Mouse (Mus musculus) left cerebral cortex, postnatal 10 days (tissue): ENCODE measurements around the gene Extl2. TPM values are rescaled to one million over a fixed set of nuclear protein-coding genes. Genes with fewer than 3 reads are reported as not detected.
A peak's percentile ranks its signal among the peaks of the same experiment; 100 is the strongest.

Experiments
- DNase-seq, 2 experiments: peaks; one replicate each; pipeline ENCODE4 v3.0.0; 2021 to 2022; ENCODE audit warnings: low spot score in 2 of 2, mixed read lengths in 1 of 2; ENCODE audit errors: extremely low spot score in 1 of 2
- intact Hi-C: fragments of 180-260 bp; cut with DNase I; formaldehyde crosslinking; loops from one replicate; pipeline ENCODE4 v1.15.1; 2025
- total RNA-seq, 2 experiments: library from RNA; stranded (reverse); gene quantifications; 2 replicates each; pipeline ENCODE4 v1.2.3; 2021

Gene Extl2
- total RNA-seq, result 10 to 100 TPM; 62.4 to 67.1 TPM

DNA sequence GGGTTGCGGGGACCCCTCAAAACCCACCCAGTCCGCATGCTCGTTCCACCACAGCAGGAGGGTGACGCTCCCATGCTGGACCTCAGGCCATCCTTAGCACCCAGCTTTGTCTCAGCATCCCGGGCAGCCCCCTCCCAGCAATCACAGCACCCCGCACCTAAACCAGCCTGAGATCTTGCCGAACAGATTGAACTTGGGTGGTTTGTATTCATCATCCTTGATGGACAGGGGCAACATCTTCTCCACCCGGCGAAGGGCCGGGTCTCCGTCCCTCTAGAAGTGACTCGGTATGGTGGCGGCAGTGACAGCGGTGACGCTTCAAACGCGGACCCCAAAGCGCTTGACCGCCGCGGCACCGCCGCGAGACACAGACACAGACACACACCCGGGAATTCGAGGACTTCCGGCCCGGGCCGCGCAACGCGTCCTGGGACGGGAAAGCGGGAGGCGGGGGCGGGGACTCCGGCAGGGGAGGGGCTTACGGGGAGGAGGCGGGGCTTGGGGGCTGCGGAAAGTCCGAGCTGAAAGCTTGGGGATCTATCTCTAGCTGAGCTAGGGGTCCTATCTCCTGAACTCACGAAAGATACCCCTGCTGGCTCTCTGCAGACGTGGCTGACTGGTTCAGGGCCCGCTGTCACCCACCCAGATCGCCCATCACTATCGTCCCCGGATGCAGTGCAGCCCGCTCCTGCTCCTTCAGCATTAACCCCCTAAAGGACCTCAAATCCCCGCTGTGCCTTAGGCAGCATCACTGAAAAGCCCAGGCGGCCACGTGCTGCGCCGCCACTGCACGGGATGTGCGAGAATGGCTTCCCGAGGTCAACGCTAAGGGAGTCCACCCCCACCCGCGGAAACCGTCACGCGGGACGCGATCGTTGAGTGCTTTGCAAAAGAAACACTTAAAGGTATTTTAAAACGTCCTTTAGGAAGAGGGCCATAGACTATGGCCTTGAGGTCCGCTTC lies at the start of gene Extl2, which contains the start of gene Slc30a7:
Gene Extl2 (plus strand): TSS at position 485 of the 963 bp plus-strand sequence.
Gene Slc30a7 (minus strand): TSS at position 429 of the 963 bp plus-strand sequence.
- peak; percentile 80 to 90 for DNase-seq
- intact Hi-C loops, result no loop called here

DNA sequence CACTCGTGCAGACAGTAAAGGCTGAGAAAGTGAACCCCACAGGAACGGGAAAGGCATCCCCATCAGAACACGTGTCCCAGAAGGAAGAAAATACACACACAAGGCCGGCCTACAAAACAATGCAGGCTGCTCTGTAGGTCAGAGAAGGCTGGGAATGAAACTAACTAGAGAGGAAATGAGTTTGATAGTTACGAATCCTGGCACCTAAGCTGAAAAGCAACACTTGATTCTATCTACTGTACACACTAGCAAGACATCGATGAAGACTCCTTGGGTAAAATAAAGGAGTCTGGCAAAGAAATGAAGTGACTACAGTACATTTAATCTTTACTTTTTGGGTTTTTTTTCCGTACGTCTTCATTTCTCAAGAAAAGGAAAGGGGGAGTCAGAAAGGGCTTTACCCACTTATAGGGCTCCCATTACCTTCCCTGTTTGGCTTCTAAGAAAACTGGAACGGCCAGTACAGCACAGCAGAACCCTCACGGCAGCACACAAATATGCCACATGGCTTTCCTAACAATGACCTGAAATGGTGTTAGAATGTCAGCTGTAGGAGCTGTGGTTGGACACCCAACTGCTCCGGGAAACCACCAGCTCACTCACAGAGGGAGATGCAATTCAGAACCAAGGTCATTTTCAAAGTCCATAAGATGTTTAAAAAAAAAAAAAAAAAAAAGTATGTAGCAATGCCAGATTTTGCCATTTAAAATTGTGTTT lies 45.8 kb upstream of the Extl2 start:
- intact Hi-C loops, result no loop called here
- no peak for DNase-seq

DNA sequence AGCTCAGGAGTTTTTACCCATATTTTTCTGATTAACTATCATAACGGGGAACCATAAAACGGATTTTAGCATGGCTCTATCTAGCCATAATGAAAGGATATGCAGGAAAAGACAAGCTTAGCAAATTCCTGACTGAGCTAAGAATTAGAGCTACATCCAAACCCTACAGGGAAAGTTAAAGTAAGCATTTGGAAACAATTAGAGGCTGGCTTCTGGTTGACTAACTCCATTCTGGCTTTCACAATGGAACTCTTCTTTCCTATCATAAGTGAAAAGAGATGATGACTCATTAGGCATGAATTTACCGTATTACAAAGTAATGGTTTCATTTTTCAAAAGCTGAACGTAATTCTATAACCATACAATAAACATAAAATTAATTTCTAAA lies 45.2 kb upstream of the Extl2 start:
- intact Hi-C loops, result no loop called here
- DNase-seq, result no peak

DNA sequence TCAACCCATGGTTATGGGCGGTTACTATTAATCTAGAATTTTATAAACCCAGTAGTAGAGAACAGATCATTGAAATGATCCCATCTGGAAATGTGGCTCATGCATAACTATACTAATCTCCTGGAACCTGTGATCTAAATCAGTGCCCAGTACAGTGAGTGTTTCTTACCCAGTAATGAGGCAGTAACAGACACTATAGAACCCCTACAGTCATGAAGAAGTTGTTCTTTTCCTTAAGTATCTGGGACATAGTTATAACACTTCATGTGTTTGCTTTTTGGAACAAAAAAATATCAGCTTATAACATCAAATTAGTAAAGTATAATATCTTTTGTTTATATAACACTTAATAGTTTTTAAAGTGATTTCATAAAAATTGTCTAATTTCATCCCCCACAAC lies 43.7 kb upstream of the Extl2 start:
- no peak for DNase-seq
- intact Hi-C loops, result no loop called here

DNA sequence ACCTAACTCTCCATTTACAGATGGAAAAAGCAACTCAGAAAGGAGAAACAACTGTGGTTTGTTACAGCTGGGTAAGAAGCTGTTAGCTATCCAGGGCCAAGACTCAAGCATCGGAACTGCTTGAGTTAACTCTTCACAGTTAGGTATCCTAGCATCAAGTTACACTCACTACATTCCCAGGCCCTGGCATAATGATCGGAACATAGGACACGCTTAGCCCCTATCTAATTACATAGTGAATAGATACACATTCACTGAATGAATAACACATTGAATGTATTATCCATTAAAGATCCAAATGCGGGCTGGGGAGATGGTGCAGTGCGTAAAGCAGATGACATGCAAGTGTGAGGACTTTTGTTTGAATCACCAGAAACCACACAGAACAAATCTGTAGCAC lies 43.2 kb upstream of the Extl2 start:
- no peak for DNase-seq
- intact Hi-C loops, result no loop called here

DNA sequence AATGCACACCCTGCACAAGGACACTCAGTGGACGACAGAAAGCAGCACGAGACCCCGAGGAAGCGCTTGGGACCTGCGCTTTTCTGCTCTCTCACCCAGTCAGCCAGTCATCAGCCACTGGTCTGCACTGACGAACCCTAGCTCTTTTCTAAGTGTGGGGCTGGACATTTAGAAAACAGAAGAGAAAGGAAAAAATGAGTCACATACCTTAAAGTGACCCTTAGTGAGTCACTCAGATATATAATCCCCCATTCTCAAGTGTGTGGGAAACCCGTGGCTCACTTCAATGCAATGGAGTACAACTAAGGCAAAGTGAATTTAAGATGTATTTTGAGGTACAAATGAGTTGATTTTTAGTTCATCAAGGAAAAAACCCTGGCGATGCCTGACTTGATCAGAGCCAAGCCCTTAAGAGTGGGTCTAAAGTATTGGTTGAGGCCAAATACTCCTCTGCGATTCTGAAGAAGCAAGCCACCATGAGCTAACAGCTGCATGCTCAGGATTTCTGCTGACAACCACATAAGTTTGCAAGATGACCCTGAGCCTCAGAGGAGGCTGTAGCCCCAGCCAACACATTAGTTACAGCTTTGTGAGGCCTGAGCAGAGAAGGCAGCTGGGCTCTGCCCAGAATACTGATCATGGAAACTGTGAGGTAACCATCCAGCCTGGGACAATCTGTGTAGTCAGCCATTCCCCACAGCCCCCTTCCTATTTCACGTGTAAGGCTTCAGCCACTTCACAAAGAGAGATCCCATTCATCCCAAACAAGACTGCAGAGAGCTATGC lies 38.3 kb upstream of the Extl2 start:
- intact Hi-C loops, result no loop called here
- DNase-seq, result peak; percentile 26 to 30

DNA sequence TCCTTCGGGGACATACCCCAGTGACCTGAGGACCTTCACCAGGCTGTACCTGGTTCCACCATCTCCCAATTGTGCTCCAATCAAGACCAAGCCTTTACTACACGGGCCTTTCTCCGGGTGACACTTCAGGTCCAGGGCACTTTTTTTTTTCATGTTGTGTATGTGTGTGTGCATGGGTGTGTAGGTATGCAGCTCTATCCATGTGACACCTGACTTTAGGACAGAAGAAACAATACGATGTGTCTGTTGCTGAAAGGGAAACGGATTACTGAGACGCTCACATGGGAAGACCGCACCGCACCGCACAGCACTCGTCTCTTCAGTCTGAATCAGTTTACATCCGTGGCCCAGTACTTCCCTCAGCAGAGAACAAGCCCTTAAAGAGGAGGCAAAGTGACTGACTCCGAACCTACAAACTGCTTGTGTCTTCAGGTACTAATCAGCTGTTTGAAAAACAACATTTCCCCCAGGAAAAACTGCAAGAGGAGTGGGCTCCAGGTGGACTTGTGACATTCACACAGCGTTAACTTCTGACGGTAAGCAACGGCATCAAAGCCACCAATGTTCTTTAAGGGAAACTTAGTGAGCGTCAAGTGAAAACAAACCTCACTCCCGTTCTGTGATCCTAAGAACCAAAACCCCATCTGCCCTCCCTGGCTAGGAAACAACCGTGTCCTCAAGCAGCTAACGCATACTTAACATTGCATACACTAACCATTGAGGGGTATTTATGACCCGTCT lies 36.0 kb upstream of the Extl2 start:
- DNase-seq, result no peak
- intact Hi-C loops, result no loop called here

DNA sequence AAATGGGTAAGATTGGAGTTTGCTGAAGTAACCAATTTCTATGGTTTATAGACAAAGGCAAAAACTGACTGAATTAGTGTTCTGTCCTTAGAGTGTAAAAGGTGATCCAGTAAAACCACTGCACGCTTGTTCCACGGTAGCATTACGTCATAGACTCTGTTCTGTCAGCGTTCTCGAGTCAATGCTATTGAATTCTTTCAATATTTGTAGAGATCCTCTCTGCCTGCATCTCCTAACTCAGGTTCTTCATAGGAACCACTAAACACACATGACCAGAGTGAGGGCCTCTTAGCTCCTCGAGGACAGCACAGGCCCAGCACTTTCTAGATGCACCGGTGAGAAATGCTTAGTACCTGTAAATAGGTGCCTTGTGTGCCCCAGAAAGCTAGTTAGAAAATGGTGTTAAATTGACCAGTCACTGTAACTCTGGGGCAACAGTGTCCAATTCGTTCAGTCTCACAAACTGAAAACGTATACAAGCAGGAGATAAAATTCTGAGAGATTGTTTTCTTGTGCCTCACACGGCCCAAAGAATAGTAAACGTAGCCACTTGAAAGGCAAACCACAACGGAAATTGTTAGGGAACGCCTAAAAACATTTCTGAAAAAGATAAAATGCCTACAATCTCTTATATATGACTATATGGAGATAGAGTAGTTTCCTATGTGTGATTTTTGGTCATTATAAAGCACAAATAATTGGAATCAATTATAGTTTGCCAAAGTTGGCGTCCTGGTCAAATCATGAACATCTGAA lies 35.2 kb upstream of the Extl2 start:
- no peak for DNase-seq
- intact Hi-C loops, result no loop called here

DNA sequence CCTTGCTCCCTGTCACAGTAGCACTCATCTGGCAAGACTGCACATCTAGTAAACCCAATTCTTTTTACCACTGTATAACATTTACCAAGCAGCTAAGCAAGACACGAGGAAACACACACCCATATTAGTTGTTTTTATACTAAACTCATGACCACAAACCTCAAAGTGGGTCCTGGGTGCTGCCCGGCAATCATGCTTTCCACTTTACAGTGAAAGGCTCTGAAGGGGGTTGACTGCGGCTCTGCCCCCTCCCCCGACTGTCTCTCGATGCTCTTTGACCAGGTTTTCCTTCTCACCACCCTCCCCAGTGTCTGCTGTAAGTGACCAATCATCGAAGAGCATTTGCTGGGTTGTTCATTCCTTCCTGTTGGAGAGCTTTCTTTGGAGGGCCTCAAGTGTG lies 33.0 kb upstream of the Extl2 start:
- DNase-seq, result no peak
- intact Hi-C loops, result no loop called here

DNA sequence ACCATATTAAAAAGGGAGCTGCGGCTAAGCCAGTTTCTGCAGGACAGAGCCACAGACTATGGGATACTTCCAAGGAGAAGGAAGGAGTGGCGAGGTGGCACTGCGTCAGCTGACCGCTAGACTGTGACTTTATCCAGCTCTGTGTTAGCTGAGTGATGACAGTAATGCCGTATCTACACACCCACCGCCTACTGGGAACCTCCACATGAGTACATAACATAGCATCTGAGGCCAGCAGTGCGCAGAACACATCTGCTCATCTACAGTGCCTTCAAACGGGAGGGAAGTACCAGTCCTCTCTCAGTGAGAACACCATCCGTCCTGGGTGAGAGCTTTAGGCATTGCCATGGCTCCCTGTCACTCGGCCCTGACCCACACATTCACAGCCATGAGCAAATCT lies 32.3 kb upstream of the Extl2 start:
- intact Hi-C loops, result no loop called here

DNA sequence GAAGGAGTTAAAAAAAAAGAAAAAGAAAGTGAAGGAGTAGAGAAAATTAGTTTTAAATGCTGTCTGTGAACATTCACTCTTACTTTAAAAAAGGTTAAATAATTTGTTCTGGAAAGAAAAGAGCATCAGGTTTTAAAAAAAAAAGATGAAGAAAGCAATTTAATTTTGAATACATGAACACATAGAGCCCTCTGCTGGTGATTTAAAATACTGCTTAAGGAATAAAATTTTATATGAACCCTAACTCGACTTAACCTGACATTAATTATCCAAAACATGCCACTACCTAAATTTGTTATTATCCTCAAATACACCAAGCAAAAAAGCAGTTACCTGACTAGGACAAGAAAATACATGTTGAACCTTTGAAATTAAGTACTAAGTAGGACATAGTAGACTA lies 28.3 kb upstream of the Extl2 start:
- intact Hi-C loops, result loop anchor here (2.0 kb wide), 1 partner anchor 318 kb away; no protein-coding TSS in a partner anchor
- no peak for DNase-seq

More for the DNA sequence above, 32.3 kb upstream of the Extl2 start:
- DNase-seq, result no peak

DNA sequence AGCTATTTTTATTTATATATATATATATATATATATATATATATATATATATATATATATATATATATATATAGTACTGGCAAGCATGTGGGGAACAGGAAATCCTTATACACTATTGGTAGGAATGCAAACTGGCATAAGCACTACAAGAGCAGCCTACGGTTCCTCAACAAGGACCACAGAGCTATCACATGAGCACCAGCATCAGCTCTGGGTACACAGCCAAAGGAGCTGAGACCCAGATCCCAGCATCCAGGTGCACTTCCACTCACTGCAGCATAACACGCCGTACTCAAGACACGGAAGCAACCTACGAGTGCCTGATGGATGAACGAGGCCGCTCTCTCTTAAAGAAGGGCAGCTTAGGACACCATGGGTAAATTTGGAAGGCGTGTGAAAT lies 24.0 kb upstream of the Extl2 start:
- no peak for DNase-seq
- intact Hi-C loops, result no loop called here

DNA sequence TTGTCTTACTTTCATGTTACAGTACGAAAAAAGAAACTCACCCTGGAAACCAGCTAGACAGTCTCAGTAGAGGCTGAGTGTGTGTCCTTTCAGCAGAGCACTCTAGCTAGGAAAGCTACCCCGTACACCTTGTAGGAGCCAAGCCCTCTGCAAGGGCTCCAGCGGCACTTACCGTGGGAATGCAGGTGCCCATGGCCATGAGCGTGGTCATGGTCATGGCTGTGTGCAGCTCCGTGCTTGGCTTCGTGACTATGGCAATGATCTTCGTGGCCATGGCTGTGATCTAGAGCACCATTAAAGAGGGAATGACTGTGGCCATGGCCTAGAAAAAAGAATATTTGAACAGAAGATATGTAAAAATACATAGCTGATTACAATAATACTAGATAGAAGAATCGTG lies 22.6 kb upstream of the Extl2 start:
- intact Hi-C loops, result no loop called here
- DNase-seq, result no peak

DNA sequence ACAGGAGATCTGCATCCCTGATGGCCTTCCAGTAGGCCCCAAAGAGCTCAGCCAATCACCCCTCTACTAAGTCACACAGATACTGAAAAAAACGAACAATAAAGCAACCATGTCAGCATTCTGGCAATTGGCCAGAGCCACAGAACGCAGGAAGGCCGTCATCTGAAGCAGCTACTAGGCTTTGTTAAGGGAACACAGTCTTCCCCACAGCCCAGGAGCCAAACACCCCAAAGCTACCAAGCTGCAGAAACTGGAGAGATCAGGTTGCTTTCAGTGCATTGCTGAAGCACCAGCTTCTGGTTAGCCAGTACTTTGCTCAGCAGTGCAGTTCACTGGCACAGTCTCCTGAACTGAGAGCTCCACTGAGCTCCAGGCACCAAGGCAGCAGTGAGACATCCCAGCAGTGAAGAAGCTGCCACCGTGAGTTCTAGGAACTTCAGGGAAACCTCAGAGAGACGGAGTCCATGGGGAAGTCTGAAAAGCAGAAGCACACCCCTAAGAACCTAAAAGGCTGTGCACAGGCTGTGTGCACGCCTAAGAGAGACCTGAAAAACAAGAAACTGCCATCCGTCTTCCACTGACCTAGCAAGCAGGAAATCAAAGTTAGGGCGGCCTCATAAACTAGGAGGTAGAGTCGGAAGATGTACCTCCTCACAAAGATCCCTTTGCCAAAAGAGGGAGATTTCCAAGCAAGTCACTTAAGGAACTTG lies 21.9 kb upstream of the Extl2 start:
- intact Hi-C loops, result no loop called here
- peak in 1 of 2 experiments; percentile 33 for DNase-seq

DNA sequence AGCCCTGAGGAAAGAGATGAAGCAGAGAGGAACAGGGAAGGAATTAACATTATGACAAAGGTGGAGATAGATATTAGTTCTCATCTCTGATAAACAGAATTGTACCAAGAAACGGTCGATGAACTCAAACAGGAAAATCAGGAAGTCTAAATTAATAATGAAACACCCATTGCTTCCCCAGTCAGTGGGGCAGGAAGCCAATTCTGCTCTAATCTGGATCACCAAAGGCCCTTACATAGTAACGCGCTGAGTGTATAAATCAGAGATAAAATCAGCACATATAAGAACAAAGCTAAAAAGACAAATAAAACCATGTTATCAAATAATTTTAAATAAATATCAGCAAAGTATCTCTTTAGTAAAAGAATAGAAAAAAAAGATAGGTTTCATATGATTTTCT lies 15.2 kb upstream of the Extl2 start:
- intact Hi-C loops, result no loop called here
- no peak for DNase-seq

DNA sequence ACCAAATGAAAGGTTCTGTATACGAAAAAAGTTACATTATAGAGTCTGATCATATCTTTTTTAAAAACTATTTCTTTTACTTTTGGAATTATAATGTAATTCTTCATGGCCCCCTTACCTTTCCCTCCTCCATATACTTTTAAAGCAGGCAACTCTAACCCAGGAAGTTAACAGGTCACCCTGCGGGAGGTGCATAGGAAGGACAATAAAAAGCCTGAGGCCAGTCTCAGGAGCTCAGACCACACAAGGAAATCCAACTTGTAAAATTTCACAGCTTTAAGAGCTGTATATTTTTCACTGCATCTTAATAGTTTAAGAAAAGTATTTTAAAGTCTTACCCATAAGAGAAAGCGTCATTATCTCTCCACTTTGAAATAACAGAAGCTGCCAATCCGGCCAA lies 14.7 kb upstream of the Extl2 start:
- intact Hi-C loops, result no loop called here
- DNase-seq, result no peak

DNA sequence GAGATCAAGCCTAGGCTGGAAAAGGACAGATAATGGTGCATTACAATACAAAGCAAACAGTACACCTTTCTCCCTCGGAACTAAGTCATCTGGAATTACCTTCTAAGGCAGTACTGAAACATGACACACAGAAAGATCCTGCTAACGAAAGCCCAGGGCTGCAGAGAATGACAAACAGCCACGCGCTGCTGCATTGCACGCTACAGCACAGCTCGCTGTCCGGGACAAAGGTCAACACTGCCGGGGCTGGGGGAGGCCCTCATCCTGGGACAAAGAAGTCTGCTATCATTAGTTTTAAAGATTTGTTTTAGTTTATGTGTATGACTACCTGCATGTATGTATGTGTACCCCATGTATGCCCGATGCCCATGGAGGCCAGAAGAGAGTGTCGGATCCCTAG lies 14.2 kb upstream of the Extl2 start:
- DNase-seq, result no peak
- intact Hi-C loops, result no loop called here
